ENCODE assay signal across 23 mouse cellular contexts in the genomic region with DNA sequence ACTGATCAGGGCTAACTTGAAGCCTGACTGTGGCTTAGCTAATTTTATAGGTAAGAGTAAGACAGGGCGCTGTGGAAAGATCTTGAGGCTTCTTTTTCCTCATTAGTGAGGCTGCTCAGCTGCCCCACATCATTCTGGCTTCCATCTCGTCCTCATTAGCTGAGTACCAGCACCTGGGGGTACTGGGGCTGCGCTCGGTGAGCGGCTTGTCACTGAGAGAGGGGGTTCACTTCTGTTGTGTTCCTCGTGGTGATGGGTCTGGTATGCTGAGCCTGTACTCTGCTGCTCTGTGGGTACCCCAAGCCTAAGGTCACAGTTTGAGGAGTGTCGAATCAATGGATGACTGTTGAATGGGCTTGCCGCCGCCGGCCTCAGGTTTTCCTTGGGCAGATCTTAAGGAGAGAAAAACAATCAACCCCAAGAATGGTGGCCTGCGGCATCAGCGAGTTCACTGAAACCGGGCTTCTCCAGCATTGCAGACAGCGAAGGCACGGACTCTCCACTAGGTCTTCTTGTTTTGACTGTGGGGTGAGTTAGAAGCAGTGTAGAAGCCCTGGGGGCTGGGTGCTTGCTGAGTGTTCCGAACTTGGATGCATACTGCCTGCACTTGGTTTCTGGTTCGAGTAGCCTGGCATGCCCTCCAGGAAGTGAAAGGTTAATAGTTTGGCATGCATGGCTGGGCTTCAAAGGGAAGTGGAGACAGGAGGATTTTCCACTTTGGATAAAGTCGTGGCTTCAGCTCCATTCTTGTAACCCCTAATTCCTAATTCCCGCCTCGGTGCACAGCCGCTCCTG. TPM values are rescaled to one million over a fixed set of nuclear protein-coding genes. Genes with fewer than 3 reads are reported as not detected.
A peak's percentile ranks its signal among the peaks of the same experiment; 100 is the strongest.
DNase-seq lines count a peak whose midpoint lies in the region; ATAC-seq and TF ChIP-seq lines count a peak whose summit lies in the region.
"Had no signal": no experiment of that assay in that cellular context is flagged by ENCODE, and none has a peak within 500 bp of the region (broad histone marks: within the 10 kb centered on the region; RNA-seq: fewer than 3 reads in every experiment).

No protein-coding gene starts in this region.

- no peak overlapping the region for H3K4me3 ChIP-seq in kidney, embryonic 15.5 days (replicated peaks)
- peak overlapping the region; percentile 20; the same call in 1 of the 2 replicates for H3K4me3 ChIP-seq in E14TG2a.4 (replicated peaks; ENCODE audit: low read length)
- peak overlapping the region; percentile 13; the same call in 1 of the 2 replicates for H3K4me3 ChIP-seq in embryonic facial prominence, embryonic 10.5 days
- no peak overlapping the region for H3K4me3 ChIP-seq in forebrain, embryonic 14.5 days (ENCODE audit: low read depth, low read length)
- H3K4me3 ChIP-seq: erythroblast, embryonic 14.5 days; heart, adult 2 months; heart, embryonic 15.5 days; limb, embryonic 12.5 days; liver, embryonic 13.5 days had no signal

- 37% methylated on average over 21 of the region's 21 CpGs for WGBS in kidney, embryonic 15.5 days
- 29% methylated on average over 21 of the region's 21 CpGs for WGBS in embryonic facial prominence, embryonic 10.5 days
- 9% methylated on average over 21 of the region's 21 CpGs for WGBS in forebrain, embryonic 14.5 days

- no peaks in the 10 kb centered on the region for H3K36me3 ChIP-seq in kidney, embryonic 15.5 days
- peaks cover 37% of the 10 kb centered on the region for H3K36me3 ChIP-seq in E14TG2a.4 (ENCODE audit: insufficient read depth, low read length)
- H3K36me3 ChIP-seq in embryonic facial prominence, embryonic 10.5 days (replicated peaks): peaks cover 31% of the 10 kb centered on the region
- H3K36me3 ChIP-seq in forebrain, embryonic 14.5 days (ENCODE audit: control insufficient read depth, insufficient read depth, low read length): peaks cover 7% of the 10 kb centered on the region; the same call in 1 of the 2 replicates
- H3K36me3 ChIP-seq: heart, embryonic 15.5 days; limb, embryonic 12.5 days; liver, embryonic 13.5 days had no signal

- no peak for DNase-seq in kidney, adult 18-20 months
- peak; percentile 39 for DNase-seq in embryonic facial prominence, embryonic 10.5 days (ENCODE audit: low spot score)
- DNase-seq in forebrain, embryonic 14.5 days (ENCODE audit: low spot score): peak; percentile 49
- no peak for DNase-seq in cerebellum, adult 8-10 months
- DNase-seq in left cerebral cortex, postnatal 14 days (ENCODE audit: low spot score in 2 of 2): no peak
- DNase-seq: B cell, adult 2 months; cerebellum, adult 9-10 months; gastrocnemius, postnatal 10 days; heart, adult 2 months; kidney, adult 2 months; kidney, postnatal 36 days; liver, embryonic 13.5 days; lung, embryonic 14.5 days; right cerebral cortex, postnatal 4 days had no signal

- H3K4me2 ChIP-seq in kidney, embryonic 15.5 days: peak overlapping the region; percentile 5; the same call in 1 of the 2 replicates
- peak overlapping the region; percentile 30; the same call in 1 of the 2 replicates for H3K4me2 ChIP-seq in forebrain, embryonic 14.5 days (ENCODE audit: low read length)
- H3K4me2 ChIP-seq: heart, embryonic 15.5 days; limb, embryonic 12.5 days; liver, embryonic 13.5 days; lung, embryonic 14.5 days had no signal

- peaks cover 75% of the 10 kb centered on the region for H3K27me3 ChIP-seq in kidney, embryonic 15.5 days
- H3K27me3 ChIP-seq in E14TG2a.4 (ENCODE audit: insufficient read depth, low read length): peaks cover 8% of the 10 kb centered on the region
- peaks cover 86% of the 10 kb centered on the region for H3K27me3 ChIP-seq in embryonic facial prominence, embryonic 10.5 days (replicated peaks; ENCODE audit: low read depth, poor library complexity, severe bottlenecking)
- H3K27me3 ChIP-seq in forebrain, embryonic 14.5 days (replicated peaks; ENCODE audit: control insufficient read depth, insufficient read depth, low read length): peaks cover 16% of the 10 kb centered on the region

- no peak overlapping the region for H3K9ac ChIP-seq in kidney, embryonic 15.5 days
- H3K9ac ChIP-seq in forebrain, embryonic 14.5 days (ENCODE audit: low read length): no peak overlapping the region
- H3K9ac ChIP-seq: heart, embryonic 15.5 days; limb, embryonic 12.5 days; liver, embryonic 13.5 days; lung, embryonic 14.5 days had no signal

- peak; percentile 57; the same call in 1 of the 2 replicates for ATAC-seq in kidney, embryonic 15.5 days (replicated peaks; ENCODE audit: low FRiP score)
- ATAC-seq in forebrain, embryonic 14.5 days: peak; percentile 40; the same call in 1 of the 2 replicates
- ATAC-seq: hindbrain, postnatal 0 days had no signal

- intact Hi-C loops in left cerebral cortex, postnatal 14 days (cut with DNase I): loop anchor here (10.0 kb wide), 1 partner anchor 176 kb away; no protein-coding TSS in a partner anchor

- peaks cover 19% of the 10 kb centered on the region for H3K4me1 ChIP-seq in kidney, embryonic 15.5 days
- H3K4me1 ChIP-seq in E14TG2a.4 (replicated peaks; ENCODE audit: low read depth, low read length): peaks cover 89% of the 10 kb centered on the region
- H3K4me1 ChIP-seq in embryonic facial prominence, embryonic 10.5 days: peaks cover 39% of the 10 kb centered on the region
- H3K4me1 ChIP-seq in forebrain, embryonic 14.5 days (ENCODE audit: control insufficient read depth, insufficient read depth, low read length): peaks cover 24% of the 10 kb centered on the region
- H3K4me1 ChIP-seq: heart, embryonic 15.5 days; liver, embryonic 13.5 days had no signal

- H3K9me3 ChIP-seq in kidney, embryonic 15.5 days (replicated peaks): no peaks in the 10 kb centered on the region
- H3K9me3 ChIP-seq in E14TG2a.4 (ENCODE audit: low read length): no peaks in the 10 kb centered on the region
- no peaks in the 10 kb centered on the region for H3K9me3 ChIP-seq in embryonic facial prominence, embryonic 10.5 days
- H3K9me3 ChIP-seq in forebrain, embryonic 14.5 days (replicated peaks; ENCODE audit: control insufficient read depth, low read length): no peaks in the 10 kb centered on the region
- H3K9me3 ChIP-seq: heart, embryonic 15.5 days; limb, embryonic 12.5 days; liver, embryonic 13.5 days had no signal

- H3K27ac ChIP-seq in kidney, embryonic 15.5 days: no peak overlapping the region
- H3K27ac ChIP-seq in embryonic facial prominence, embryonic 10.5 days (replicated peaks): no peak overlapping the region
- H3K27ac ChIP-seq in forebrain, embryonic 14.5 days (ENCODE audit: low read depth, low read length): no peak overlapping the region
- H3K27ac ChIP-seq: heart, adult 2 months; heart, embryonic 15.5 days; hindbrain, postnatal 0 days; limb, embryonic 12.5 days; liver, embryonic 13.5 days; macrophage had no signal

- no peak for TF ChIP-seq CTCF in E14TG2a.4 (conservative IDR thresholded peaks at IDR 0.05; ENCODE audit: low read length)

RNA-seq across cellular contexts. Expression of a gene that starts 9.5 kb away (rescaled TPM):
- 0.57 and 0.62 TPM in 2 replicates for polyA plus RNA-seq in kidney, embryonic 15.5 days (2015; fragmentation: Nextera tagmentation; extraction: Ambion mirVana)
- polyA plus RNA-seq in embryonic facial prominence, embryonic 10.5 days (2016; fragmentation: Nextera tagmentation; extraction: Ambion mirVana): 13.7 and 15.4 TPM in 2 replicates
- 20.6 and 21.8 TPM in 2 replicates for polyA plus RNA-seq in forebrain, embryonic 14.5 days (2014; fragmentation: Nextera tagmentation; extraction: Ambion mirVana)
- total RNA-seq in left cerebral cortex, postnatal 14 days (2021): under 1 TPM; 0.13 to 0.42 TPM
- total RNA-seq: adrenal gland, adult 18-20 months; gastrocnemius, postnatal 10 days; heart, adult 2 months; hematopoietic stem cell, adult 5-6 weeks had no signal
- polyA plus RNA-seq: erythroblast, embryonic 14.5 days; heart, adult 2 months; kidney, adult 2 months; liver, embryonic 13.5 days; macrophage had no signal

Comparison
In these comparisons a context has a peak if more than half of its experiments do, and no peak if none do; other contexts are left out.
1. H3K4me3 ChIP-seq: peak in E14TG2a.4 (single experiment) and embryonic facial prominence, embryonic 10.5 days (single experiment); none in kidney, embryonic 15.5 days (single experiment) and forebrain, embryonic 14.5 days (single experiment).
2. DNase-seq: peak in embryonic facial prominence, embryonic 10.5 days (single experiment) and forebrain, embryonic 14.5 days (single experiment); none in kidney, adult 18-20 months (single experiment), cerebellum, adult 8-10 months (single experiment) and left cerebral cortex, postnatal 14 days (0 of 2).